Mouse (Mus musculus): ENCODE data around the gene 2310030G06Rik. TPM values are rescaled to one million over a fixed set of nuclear protein-coding genes. Genes with fewer than 3 reads are reported as not detected.

2310030G06Rik gene
- total RNA-seq, 2 experiments from 2014 or later = not detected

- no peak for ATAC-seq (replicated peaks; ENCODE audit: low FRiP score, poor library complexity, severe bottlenecking)
Observed at GRCm38 (mm10) chr9:50711337-50711736, 35.0 kb downstream of the 2310030G06Rik start.

- ATAC-seq (replicated peaks; ENCODE audit: low FRiP score, poor library complexity, severe bottlenecking) = no peak
Observed at GRCm38 (mm10) chr9:50709108-50709507, 37.2 kb downstream of the 2310030G06Rik start.

- ATAC-seq (replicated peaks; ENCODE audit: low FRiP score, poor library complexity, severe bottlenecking) = no peak
Observed at GRCm38 (mm10) chr9:50704907-50705306, 41.4 kb downstream of the 2310030G06Rik start.

GRCm38 (mm10) chr9:50700921-50701691, 45.2 kb downstream of the 2310030G06Rik start:
- no peak for ATAC-seq (replicated peaks; ENCODE audit: low FRiP score, poor library complexity, severe bottlenecking)

GRCm38 (mm10) chr9:50698418-50699409, 47.6 kb downstream of the 2310030G06Rik start:
- ATAC-seq (replicated peaks; ENCODE audit: low FRiP score, poor library complexity, severe bottlenecking) = no peak

GRCm38 (mm10) chr9:50697706-50698041, 48.7 kb downstream of the 2310030G06Rik start:
- no peak for ATAC-seq (replicated peaks; ENCODE audit: low FRiP score, poor library complexity, severe bottlenecking)

- no peak for ATAC-seq (replicated peaks; ENCODE audit: low FRiP score, poor library complexity, severe bottlenecking)
Observed at GRCm38 (mm10) chr9:50696851-50697705, 49.3 kb downstream of the 2310030G06Rik start.

GRCm38 (mm10) chr9:50695153-50695552, 51.2 kb downstream of the 2310030G06Rik start:
- no peak for ATAC-seq (replicated peaks; ENCODE audit: low FRiP score, poor library complexity, severe bottlenecking)

GRCm38 (mm10) chr9:50693631-50694030, 52.7 kb downstream of the 2310030G06Rik start:
- ATAC-seq (replicated peaks; ENCODE audit: low FRiP score, poor library complexity, severe bottlenecking) = no peak

GRCm38 (mm10) chr9:50692626-50693580, 53.4 kb downstream of the 2310030G06Rik start:
- no peak for ATAC-seq (replicated peaks; ENCODE audit: low FRiP score, poor library complexity, severe bottlenecking)

Other genes starting within 250 kb of the 2310030G06Rik start
- 16.3 and 20.5 TPM in 2 replicates for gene Pts, start 217.8 kb downstream of the 2310030G06Rik start, total RNA-seq (2015; ENCODE audit: low replicate concordance)
- 15.8 and 19.4 TPM in 2 replicates for gene Pts, start 217.8 kb downstream of the 2310030G06Rik start, total RNA-seq (2017; ENCODE audit: low replicate concordance)
- 21.5 TPM in 1 of 2 replicates, not detected in the other for gene Il18, start 191.7 kb downstream of the 2310030G06Rik start, total RNA-seq (2015; ENCODE audit: low replicate concordance)
- gene Il18, start 191.7 kb downstream of the 2310030G06Rik start, total RNA-seq (2017; ENCODE audit: low replicate concordance) = 2.4 and 3.7 TPM in 2 replicates
- gene Bco2, start 191.4 kb downstream of the 2310030G06Rik start, total RNA-seq (2015; ENCODE audit: low replicate concordance) = 0.84 and 1.7 TPM in 2 replicates
- gene Bco2, start 191.4 kb downstream of the 2310030G06Rik start, total RNA-seq (2017; ENCODE audit: low replicate concordance) = 0.17 and 2.0 TPM in 2 replicates
- not detected in 2 replicates for gene Tex12, start 185.2 kb downstream of the 2310030G06Rik start, total RNA-seq (2015; ENCODE audit: low replicate concordance)
- not detected in 2 replicates for gene Tex12, start 185.2 kb downstream of the 2310030G06Rik start, total RNA-seq (2017; ENCODE audit: low replicate concordance)
- gene Sdhd, start 142.7 kb downstream of the 2310030G06Rik start, total RNA-seq (2015; ENCODE audit: low replicate concordance) = 50.0 and 63.1 TPM in 2 replicates
- gene Sdhd, start 142.7 kb downstream of the 2310030G06Rik start, total RNA-seq (2017; ENCODE audit: low replicate concordance) = 26.2 and 57.2 TPM in 2 replicates
- gene Timm8b, start 142.6 kb downstream of the 2310030G06Rik start, total RNA-seq (2015; ENCODE audit: low replicate concordance) = 21.1 and 27.1 TPM in 2 replicates
- gene Timm8b, start 142.6 kb downstream of the 2310030G06Rik start, total RNA-seq (2017; ENCODE audit: low replicate concordance) = 27.5 and 70.9 TPM in 2 replicates
- gene Pih1d2, start 129.2 kb downstream of the 2310030G06Rik start, total RNA-seq (2015; ENCODE audit: low replicate concordance) = not detected in 2 replicates
- 0.42 and 1.0 TPM in 2 replicates for gene Pih1d2, start 129.2 kb downstream of the 2310030G06Rik start, total RNA-seq (2017; ENCODE audit: low replicate concordance)
- gene Nkapd1, start 129.1 kb downstream of the 2310030G06Rik start, total RNA-seq (2015; ENCODE audit: low replicate concordance) = 9.0 and 15.3 TPM in 2 replicates
- gene Nkapd1, start 129.1 kb downstream of the 2310030G06Rik start, total RNA-seq (2017; ENCODE audit: low replicate concordance) = 5.3 and 7.2 TPM in 2 replicates
- 16.7 and 19.8 TPM in 2 replicates for gene Dlat, start 86.8 kb downstream of the 2310030G06Rik start, total RNA-seq (2015; ENCODE audit: low replicate concordance)
- 6.7 and 16.4 TPM in 2 replicates for gene Dlat, start 86.8 kb downstream of the 2310030G06Rik start, total RNA-seq (2017; ENCODE audit: low replicate concordance)
- not detected in 2 replicates for gene Dixdc1, start 7.0 kb downstream of the 2310030G06Rik start, total RNA-seq (2015; ENCODE audit: low replicate concordance)
- gene Dixdc1, start 7.0 kb downstream of the 2310030G06Rik start, total RNA-seq (2017; ENCODE audit: low replicate concordance) = 0.68 TPM in 1 of 2 replicates, not detected in the other
- gene Cryab, start 4.8 kb upstream of the 2310030G06Rik start, total RNA-seq (2015; ENCODE audit: low replicate concordance) = not detected in 2 replicates
- gene Cryab, start 4.8 kb upstream of the 2310030G06Rik start, total RNA-seq (2017; ENCODE audit: low replicate concordance) = not detected in 2 replicates
- gene Hspb2, start 5.8 kb upstream of the 2310030G06Rik start, total RNA-seq (2015; ENCODE audit: low replicate concordance) = not detected in 2 replicates
- gene Hspb2, start 5.8 kb upstream of the 2310030G06Rik start, total RNA-seq (2017; ENCODE audit: low replicate concordance) = not detected in 2 replicates
- 2.5 and 5.8 TPM in 2 replicates for gene Fdxacb1, start 21.7 kb upstream of the 2310030G06Rik start, total RNA-seq (2015; ENCODE audit: low replicate concordance)
- 2.2 and 3.5 TPM in 2 replicates for gene Fdxacb1, start 21.7 kb upstream of the 2310030G06Rik start, total RNA-seq (2017; ENCODE audit: low replicate concordance)
- gene Alg9, start 28.5 kb upstream of the 2310030G06Rik start, total RNA-seq (2015; ENCODE audit: low replicate concordance) = 46.1 and 60.4 TPM in 2 replicates
- gene Alg9, start 28.5 kb upstream of the 2310030G06Rik start, total RNA-seq (2017; ENCODE audit: low replicate concordance) = 18.0 and 28.7 TPM in 2 replicates
- gene 1110032A03Rik, start 29.0 kb upstream of the 2310030G06Rik start, total RNA-seq (2015; ENCODE audit: low replicate concordance) = 30.6 and 50.6 TPM in 2 replicates
- 38.8 and 44.6 TPM in 2 replicates for gene 1110032A03Rik, start 29.0 kb upstream of the 2310030G06Rik start, total RNA-seq (2017; ENCODE audit: low replicate concordance)
- 43.5 and 61.5 TPM in 2 replicates for gene Ppp2r1b, start 98.8 kb upstream of the 2310030G06Rik start, total RNA-seq (2015; ENCODE audit: low replicate concordance)
- 71.8 and 77.1 TPM in 2 replicates for gene Ppp2r1b, start 98.8 kb upstream of the 2310030G06Rik start, total RNA-seq (2017; ENCODE audit: low replicate concordance)